ENCODE assay signal across 25 mouse cellular contexts in genomic region chr6:136776392-136776791, GRCm38 (mm10). TPM values are rescaled to one million over a fixed set of nuclear protein-coding genes. Genes with fewer than 3 reads are reported as not detected.
DNase-seq lines count a peak whose midpoint lies in the region; ATAC-seq and TF ChIP-seq lines count a peak whose summit lies in the region.
"Had no signal": no experiment of that assay in that cellular context is flagged by ENCODE, and none has a peak within 500 bp of the region (broad histone marks: within the 10 kb centered on the region; RNA-seq: fewer than 3 reads in every experiment).

No protein-coding gene starts in this region.

- no peaks in the 10 kb centered on the region for H3K4me1 ChIP-seq in kidney, adult 2 months (ENCODE audit: control insufficient read depth, insufficient read depth, low read length)
- H3K4me1 ChIP-seq in CH12.LX (ENCODE audit: control insufficient read depth in 1 of 2, insufficient read depth in 2 of 2) = 0 out of 4 replicates have a peak, but pooled peaks cover 0 to 1% of the 10 kb centered on the region in 2 experiments
- 0 out of 2 replicates have a peak, but pooled peaks cover 3% of the 10 kb centered on the region for H3K4me1 ChIP-seq in intestine, embryonic 15.5 days (replicated peaks)
- peaks cover 8% of the 10 kb centered on the region for H3K4me1 ChIP-seq in intestine, postnatal 0 days (replicated peaks; ENCODE audit: control insufficient read depth, insufficient read depth, low read length)
- no peaks in the 10 kb centered on the region; the same call in 1 of the 2 replicates for H3K4me1 ChIP-seq in liver, postnatal 0 days (ENCODE audit: insufficient read depth)
- H3K4me1 ChIP-seq: embryonic facial prominence, embryonic 10.5 days; embryonic facial prominence, embryonic 12.5 days; forebrain, embryonic 13.5 days; forebrain, embryonic 15.5 days had no signal

- TF ChIP-seq POLR2A in kidney, adult 2 months (IDR thresholded peaks at IDR 0.05; ENCODE audit: low read depth, low read length) = no peak
- no peak for TF ChIP-seq POLR2A in CH12.LX (IDR thresholded peaks at IDR 0.05; ENCODE audit: low read depth, low read length)

- TF ChIP-seq CTCF in kidney, adult 2 months (conservative IDR thresholded peaks at IDR 0.05; ENCODE audit: insufficient read depth, insufficient read length, low read depth, low read length) = no peak
- TF ChIP-seq CTCF in CH12.LX (conservative IDR thresholded peaks at IDR 0.05 in 1 of 2, IDR thresholded peaks at IDR 0.05 in 1 of 2; ENCODE audit: low read depth in 2 of 2, low read length in 2 of 2) = no peak
- TF ChIP-seq CTCF in intestine, postnatal 0 days (IDR thresholded peaks at IDR 0.05; ENCODE audit: low read depth) = no peak
- TF ChIP-seq CTCF in liver, postnatal 0 days (IDR thresholded peaks at IDR 0.05; ENCODE audit: low read depth) = no peak

- no peaks in the 10 kb centered on the region for H3K27me3 ChIP-seq in kidney, adult 2 months (replicated peaks; ENCODE audit: control insufficient read depth, insufficient read depth, low read length)
- H3K27me3 ChIP-seq in CH12.LX (replicated peaks) = no peaks in the 10 kb centered on the region
- no peaks in the 10 kb centered on the region for H3K27me3 ChIP-seq in intestine, embryonic 15.5 days (replicated peaks)
- no peaks in the 10 kb centered on the region for H3K27me3 ChIP-seq in intestine, postnatal 0 days (replicated peaks; ENCODE audit: control insufficient read depth, insufficient read depth, low read length)
- no peaks in the 10 kb centered on the region for H3K27me3 ChIP-seq in liver, postnatal 0 days (ENCODE audit: insufficient read depth, low read length)
- H3K27me3 ChIP-seq: embryonic facial prominence, embryonic 12.5 days; forebrain, embryonic 13.5 days; forebrain, embryonic 15.5 days had no signal

- no peak for TF ChIP-seq RAD21 in CH12.LX (IDR thresholded peaks at IDR 0.05; ENCODE audit: low read depth, low read length)

- H3K9ac ChIP-seq in CH12.LX (ENCODE audit: insufficient read depth, low read depth) = no peak overlapping the region
- H3K9ac ChIP-seq in intestine, embryonic 15.5 days = no peak overlapping the region
- H3K9ac ChIP-seq in intestine, postnatal 0 days (ENCODE audit: low read depth, low read length) = no peak overlapping the region
- no peak overlapping the region for H3K9ac ChIP-seq in liver, postnatal 0 days (replicated peaks)
- H3K9ac ChIP-seq: embryonic facial prominence, embryonic 12.5 days; forebrain, embryonic 13.5 days; forebrain, embryonic 15.5 days had no signal

- no peak overlapping the region for H3K4me2 ChIP-seq in CH12.LX (ENCODE audit: insufficient read depth, low read depth, poor library complexity, severe bottlenecking)
- no peak overlapping the region for H3K4me2 ChIP-seq in intestine, embryonic 15.5 days (replicated peaks)
- H3K4me2 ChIP-seq in intestine, postnatal 0 days (replicated peaks; ENCODE audit: low read depth) = no peak overlapping the region; the same call in 1 of the 2 replicates
- no peak overlapping the region for H3K4me2 ChIP-seq in liver, postnatal 0 days (ENCODE audit: low read depth, low read length)
- H3K4me2 ChIP-seq: embryonic facial prominence, embryonic 12.5 days; forebrain, embryonic 13.5 days; forebrain, embryonic 15.5 days had no signal

- no peak overlapping the region for H3K4me3 ChIP-seq in kidney, adult 2 months (ENCODE audit: insufficient read depth, low read depth, low read length)
- H3K4me3 ChIP-seq in CH12.LX (replicated peaks in 1 of 3; ENCODE audit: low read depth in 2 of 3, low read length in 2 of 3, poor library complexity in 1 of 3) = no peak overlapping the region
- H3K4me3 ChIP-seq in intestine, embryonic 15.5 days (replicated peaks) = no peak overlapping the region
- no peak overlapping the region for H3K4me3 ChIP-seq in intestine, postnatal 0 days (ENCODE audit: low read depth, low read length)
- H3K4me3 ChIP-seq in liver, postnatal 0 days (ENCODE audit: low read depth, low read length) = no peak overlapping the region
- H3K4me3 ChIP-seq: embryonic facial prominence, embryonic 10.5 days; embryonic facial prominence, embryonic 12.5 days; forebrain, embryonic 13.5 days; forebrain, embryonic 15.5 days had no signal

- TF ChIP-seq EP300 in CH12.LX (IDR thresholded peaks at IDR 0.05; ENCODE audit: low read length) = no peak
- no peak for TF ChIP-seq EP300 in liver, postnatal 0 days (IDR thresholded peaks at IDR 0.05; ENCODE audit: low read depth)

- DNase-seq in kidney, adult 2 months = peak; percentile 17
- no peak for DNase-seq in kidney, adult 18-20 months
- DNase-seq in CH12.LX (ENCODE audit: extremely low read depth) = no peak
- DNase-seq in liver, postnatal 0 days = no peak
- no peak for DNase-seq in urinary bladder, postnatal 25 days (ENCODE audit: low spot score)
- no peak for DNase-seq in embryo, embryonic 11 days
- DNase-seq: adrenal gland, adult 2 months; adrenal gland, postnatal 10 days; adrenal gland, postnatal 25 days; B cell, adult 2 months; cerebellum, adult 11 months; cerebellum, adult 18-20 months; cerebellum, adult 8-10 months; cerebellum, adult 9-11 months; cerebellum, postnatal 14 days; cerebellum, postnatal 36 days had no signal

- no peaks in the 10 kb centered on the region for H3K36me3 ChIP-seq in kidney, adult 2 months (ENCODE audit: control insufficient read depth, insufficient read depth, low read length)
- no peaks in the 10 kb centered on the region for H3K36me3 ChIP-seq in CH12.LX (replicated peaks in 1 of 2; ENCODE audit: control insufficient read depth in 1 of 2, insufficient read depth in 1 of 2, low read length in 1 of 2)
- H3K36me3 ChIP-seq in intestine, embryonic 15.5 days = no peaks in the 10 kb centered on the region
- no peaks in the 10 kb centered on the region; the same call in 1 of the 2 replicates for H3K36me3 ChIP-seq in intestine, postnatal 0 days (ENCODE audit: control insufficient read depth, insufficient read depth)
- H3K36me3 ChIP-seq in liver, postnatal 0 days (replicated peaks; ENCODE audit: insufficient read depth, low read length) = no peaks in the 10 kb centered on the region
- H3K36me3 ChIP-seq: embryonic facial prominence, embryonic 10.5 days; embryonic facial prominence, embryonic 12.5 days; forebrain, embryonic 15.5 days had no signal

- in situ Hi-C loops in CH12.LX (cut with MboI; ENCODE audit: low pct_ligation_motif_present, low pct_unique_long_range_greater_than_20kb, low sequenced_read_pairs) = no loop called here

- no peaks in the 10 kb centered on the region for H3K9me3 ChIP-seq in CH12.LX (replicated peaks; ENCODE audit: low read length)
- H3K9me3 ChIP-seq in intestine, embryonic 15.5 days = no peaks in the 10 kb centered on the region
- no peaks in the 10 kb centered on the region for H3K9me3 ChIP-seq in intestine, postnatal 0 days (ENCODE audit: control insufficient read depth)
- H3K9me3 ChIP-seq in liver, postnatal 0 days (ENCODE audit: low read length) = no peaks in the 10 kb centered on the region
- H3K9me3 ChIP-seq: embryonic facial prominence, embryonic 10.5 days; embryonic facial prominence, embryonic 12.5 days; forebrain, embryonic 13.5 days; forebrain, embryonic 15.5 days had no signal

- dilution Hi-C loops in CH12.LX (cut with MboI; ENCODE audit: extremely low pct_ligation_motif_present, extremely low pct_unique_long_range_greater_than_20kb, low sequenced_read_pairs) = no loop called here

- 95% methylated on average over 1 of the region's 1 CpGs for WGBS in kidney, adult 2 months
- 73% methylated on average over 1 of the region's 1 CpGs for whole genome bisulfite sequencing in intestine, embryonic 15.5 days
- 35% methylated on average over 1 of the region's 1 CpGs for WGBS in intestine, postnatal 0 days
- 66% methylated on average over 1 of the region's 1 CpGs for WGBS in liver, postnatal 0 days (ENCODE audit: insufficient replicate concordance)

- no peak overlapping the region for H3K27ac ChIP-seq in kidney, adult 2 months (ENCODE audit: insufficient read depth, low read depth, low read length)
- H3K27ac ChIP-seq in CH12.LX (ENCODE audit: insufficient read depth, low read depth) = no peak overlapping the region
- H3K27ac ChIP-seq in intestine, embryonic 15.5 days = no peak overlapping the region
- H3K27ac ChIP-seq in intestine, postnatal 0 days (ENCODE audit: low read depth, low read length) = 0 out of 2 replicates have a peak overlapping the region, but pooled peaks have one; percentile 2
- no peak overlapping the region for H3K27ac ChIP-seq in liver, postnatal 0 days (ENCODE audit: low read depth)
- H3K27ac ChIP-seq: embryonic facial prominence, embryonic 10.5 days; embryonic facial prominence, embryonic 12.5 days; forebrain, embryonic 13.5 days; forebrain, embryonic 15.5 days had no signal

- ATAC-seq in intestine, embryonic 15.5 days = peak; percentile 36; the same call in 1 of the 2 replicates
- ATAC-seq in intestine, postnatal 0 days = peak; percentile 70
- no peak for ATAC-seq in liver, postnatal 0 days
- ATAC-seq: CD4-positive, CD25-positive, alpha-beta regulatory T cell, adult 4 months; forebrain, embryonic 13.5 days; forebrain, embryonic 15.5 days had no signal

- H3K79me2 ChIP-seq in CH12.LX (replicated peaks; ENCODE audit: control insufficient read depth, extremely low read depth, insufficient read depth, poor library complexity, severe bottlenecking) = no peaks in the 10 kb centered on the region

RNA-seq across cellular contexts. Expression of gene Gucy2c, which starts 5.2 kb away (rescaled TPM):
- 0.01 and 0.02 TPM in 2 replicates for polyA plus RNA-seq in kidney, adult 2 months (2012; rRNA removed)
- 0.08 and 0.13 TPM in 2 replicates for total RNA-seq in CH12.LX (2012; rRNA removed)
- total RNA-seq in CH12.LX (2014; rRNA removed) = 0.08 TPM in 1 of 2 replicates, not detected in the other
- polyA plus RNA-seq in CH12.LX (2012; ENCODE audit: insufficient read length, low read depth) = 0.08 and 0.10 TPM in 2 replicates
- 72.4 and 75.1 TPM in 2 replicates for polyA plus RNA-seq in intestine, embryonic 15.5 days (2015; fragmentation: Nextera tagmentation; extraction: Ambion mirVana)
- 78.4 and 90.9 TPM in 2 replicates for polyA plus RNA-seq in intestine, postnatal 0 days (2015; fragmentation: Nextera tagmentation; extraction: Ambion mirVana)
- 0.57 and 0.99 TPM in 2 replicates for polyA plus RNA-seq in liver, postnatal 0 days (2015; fragmentation: Nextera tagmentation; extraction: Ambion mirVana)
- total RNA-seq: adrenal gland, adult 2 months; adrenal gland, postnatal 25 days; MEL had no signal
- polyA plus RNA-seq: adrenal gland, adult 2 months; CD4-positive, CD25-positive, alpha-beta regulatory T cell, adult 4 months; forebrain, embryonic 11.5 days had no signal

RNA-seq across cellular contexts. Expression of gene Hist4h4, which starts 27.8 kb away (rescaled TPM):
- 0.74 and 1.1 TPM in 2 replicates for polyA plus RNA-seq in kidney, adult 2 months (2012; rRNA removed)
- 78.2 and 135 TPM in 2 replicates for total RNA-seq in CH12.LX (2012; rRNA removed)
- total RNA-seq in CH12.LX (2014; rRNA removed) = 2.7 and 3.6 TPM in 2 replicates
- polyA plus RNA-seq in CH12.LX (2012; ENCODE audit: insufficient read length, low read depth) = 0.16 TPM in 2 replicates
- polyA plus RNA-seq in intestine, embryonic 15.5 days (2015; fragmentation: Nextera tagmentation; extraction: Ambion mirVana) = 0.40 and 0.49 TPM in 2 replicates
- 0.46 and 0.76 TPM in 2 replicates for polyA plus RNA-seq in intestine, postnatal 0 days (2015; fragmentation: Nextera tagmentation; extraction: Ambion mirVana)
- 1.1 and 1.4 TPM in 2 replicates for polyA plus RNA-seq in liver, postnatal 0 days (2015; fragmentation: Nextera tagmentation; extraction: Ambion mirVana)

RNA-seq across cellular contexts. Expression of gene H2afj, which starts 31.7 kb away (rescaled TPM):
- 262 and 431 TPM in 2 replicates for polyA plus RNA-seq in kidney, adult 2 months (2012; rRNA removed)
- total RNA-seq in CH12.LX (2012; rRNA removed) = 196 and 217 TPM in 2 replicates
- total RNA-seq in CH12.LX (2014; rRNA removed) = 124 and 125 TPM in 2 replicates
- 158 and 184 TPM in 2 replicates for polyA plus RNA-seq in CH12.LX (2012; ENCODE audit: insufficient read length, low read depth)
- 199 and 202 TPM in 2 replicates for polyA plus RNA-seq in intestine, embryonic 15.5 days (2015; fragmentation: Nextera tagmentation; extraction: Ambion mirVana)
- 231 and 241 TPM in 2 replicates for polyA plus RNA-seq in intestine, postnatal 0 days (2015; fragmentation: Nextera tagmentation; extraction: Ambion mirVana)
- polyA plus RNA-seq in liver, postnatal 0 days (2015; fragmentation: Nextera tagmentation; extraction: Ambion mirVana) = 147 and 152 TPM in 2 replicates

RNA-seq across cellular contexts. Expression of gene BC049715, which starts 51.0 kb away (rescaled TPM):
- polyA plus RNA-seq in kidney, adult 2 months (2012; rRNA removed) = 0.99 and 1.3 TPM in 2 replicates
- total RNA-seq in CH12.LX (2012; rRNA removed) = 9.9 and 10.7 TPM in 2 replicates
- total RNA-seq in CH12.LX (2014; rRNA removed) = 8.8 and 10.1 TPM in 2 replicates
- polyA plus RNA-seq in CH12.LX (2012; ENCODE audit: insufficient read length, low read depth) = 13.1 and 13.5 TPM in 2 replicates
- polyA plus RNA-seq in intestine, embryonic 15.5 days (2015; fragmentation: Nextera tagmentation; extraction: Ambion mirVana) = 0.82 and 1.3 TPM in 2 replicates
- polyA plus RNA-seq in intestine, postnatal 0 days (2015; fragmentation: Nextera tagmentation; extraction: Ambion mirVana) = 0.47 and 1.8 TPM in 2 replicates
- polyA plus RNA-seq in liver, postnatal 0 days (2015; fragmentation: Nextera tagmentation; extraction: Ambion mirVana) = 0.44 and 0.99 TPM in 2 replicates

RNA-seq across cellular contexts. Expression of gene Wbp11, which starts 51.6 kb away (rescaled TPM):
- polyA plus RNA-seq in kidney, adult 2 months (2012; rRNA removed) = 28.3 and 28.6 TPM in 2 replicates
- total RNA-seq in CH12.LX (2012; rRNA removed) = 49.1 and 51.3 TPM in 2 replicates
- total RNA-seq in CH12.LX (2014; rRNA removed) = 27.7 and 29.5 TPM in 2 replicates
- 189 and 212 TPM in 2 replicates for polyA plus RNA-seq in CH12.LX (2012; ENCODE audit: insufficient read length, low read depth)
- polyA plus RNA-seq in intestine, embryonic 15.5 days (2015; fragmentation: Nextera tagmentation; extraction: Ambion mirVana) = 85.1 and 92.7 TPM in 2 replicates
- polyA plus RNA-seq in intestine, postnatal 0 days (2015; fragmentation: Nextera tagmentation; extraction: Ambion mirVana) = 41.4 and 45.2 TPM in 2 replicates
- 32.8 and 33.8 TPM in 2 replicates for polyA plus RNA-seq in liver, postnatal 0 days (2015; fragmentation: Nextera tagmentation; extraction: Ambion mirVana)

Comparison
In these comparisons a context has a peak if more than half of its experiments do, and no peak if none do; other contexts are left out.
1. RNA of gene Gucy2c, which starts 5.2 kb away (polyA plus RNA-seq): 78.4 to 90.9 TPM in intestine, postnatal 0 days and 72.4 to 75.1 TPM in intestine, embryonic 15.5 days; 0.57 to 0.99 TPM in liver, postnatal 0 days, 0.08 to 0.10 TPM in CH12.LX and 0.01 to 0.02 TPM in kidney, adult 2 months; every median in the first group is over 10 times any median in the second.